Mouse (Mus musculus) C2C12 (cell line): ENCODE results near the gene Snhg11.

Experiments used
- CTCF ChIP-seq: IDR thresholded peaks from one replicate; pipeline ENCODE4 v1.5.1; 2011; ENCODE audit not compliant: control insufficient read depth, insufficient read depth, insufficient read length
- MAX ChIP-seq: IDR thresholded peaks from one replicate; pipeline ENCODE4 v1.6.1; 2011; ENCODE audit warnings: mild to moderate bottlenecking, control low read depth
- MYOG ChIP-seq: IDR thresholded peaks from one replicate; pipeline ENCODE4 v1.6.1; 2011; ENCODE audit not compliant: control insufficient read depth, insufficient read length; ENCODE audit errors: extremely low read depth
- USF1 ChIP-seq: IDR thresholded peaks from one replicate; pipeline ENCODE4 v1.6.1; 2011; ENCODE audit warnings: low read depth, mild to moderate bottlenecking, control low read depth, moderate library complexity

DNA sequence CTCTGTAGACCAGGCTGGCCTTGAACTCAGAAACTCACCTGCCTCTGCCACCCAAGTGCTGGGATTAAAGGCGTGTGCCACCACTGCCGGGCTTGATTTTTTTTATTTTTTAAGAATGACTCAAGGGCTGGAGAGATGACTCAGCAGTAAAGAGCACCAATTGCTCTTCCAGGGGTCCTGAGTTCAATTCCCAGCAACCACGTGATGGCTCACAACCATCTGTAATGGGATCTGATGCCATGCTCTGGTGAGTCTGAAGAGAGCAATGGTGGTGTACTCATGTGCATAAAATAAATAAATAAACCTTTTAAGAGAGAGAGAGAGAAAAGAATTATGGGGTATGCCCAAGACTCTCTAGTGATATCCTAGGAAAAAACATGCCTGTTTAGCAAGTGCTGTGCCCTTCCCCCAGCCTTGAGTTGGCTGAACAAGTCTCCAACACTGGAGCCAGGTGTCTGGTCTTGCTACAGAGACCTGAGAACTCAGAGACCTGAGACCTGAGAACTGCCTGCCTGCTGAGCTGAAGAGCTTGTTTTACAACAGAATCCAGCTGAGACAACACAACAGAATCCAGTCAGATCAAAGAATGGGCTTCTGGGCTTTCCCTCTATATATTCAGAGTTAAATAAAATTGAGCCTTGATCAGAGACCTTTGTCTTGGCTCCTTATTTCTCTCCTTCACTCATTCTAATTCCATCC lies 5.8 kb upstream of the Snhg11 start:
- TF ChIP-seq CTCF (no peak), MAX (no peak), USF1 (peak; percentile 53), MYOG (no peak)
